Mouse (Mus musculus): ENCODE results near the gene Olfr412. TPM values are rescaled to one million over a fixed set of nuclear protein-coding genes. Genes with fewer than 3 reads are reported as not detected.
A peak's percentile ranks its signal among the peaks of the same experiment; 100 is the strongest.

The Olfr412 gene
- polyA plus RNA-seq, 1 experiment from 2014 or later, result not detected

- H3K27me3 ChIP-seq (ENCODE audit: insufficient read depth, low read length), result no peaks in the 10 kb centered on the region
- peak; percentile 19 for DNase-seq (ENCODE audit: low spot score)
- no peak for TF ChIP-seq CTCF (IDR thresholded peaks at IDR 0.05; ENCODE audit: low read depth)
- peaks cover 21% of the 10 kb centered on the region for H3K4me1 ChIP-seq (replicated peaks; ENCODE audit: insufficient read depth, low read length)
- no peaks in the 10 kb centered on the region for H3K9me3 ChIP-seq (replicated peaks; ENCODE audit: low read length)
- H3K4me2 ChIP-seq (ENCODE audit: low read length), result no peak overlapping the region
- peak overlapping the region; percentile 31; the same call in 1 of the 2 replicates for H3K27ac ChIP-seq
- 0 out of 2 replicates have a peak, but pooled peaks cover 3% of the 10 kb centered on the region for H3K36me3 ChIP-seq (ENCODE audit: insufficient read depth, low read length)
- WGBS, result 64% methylated on average over 4 of the region's 4 CpGs
- H3K9ac ChIP-seq (ENCODE audit: low read depth, low read length), result no peak overlapping the region
- no peak; the same call in 1 of the 2 replicates for ATAC-seq (replicated peaks; ENCODE audit: low FRiP score, low read depth)
- no peak overlapping the region for H3K4me3 ChIP-seq (replicated peaks; ENCODE audit: low read depth, low read length)
Measured at GRCm38 (mm10) chr11:74409757-74410174, 47.9 kb downstream of the Olfr412 start.

GRCm38 (mm10) chr11:74411943-74412342 lies 50.1 kb downstream of the Olfr412 start:
- Histone ChIP-seq H3K4me3 (replicated peaks; ENCODE audit: low read depth, low read length) (no peak overlapping the region), H3K36me3 (ENCODE audit: insufficient read depth, low read length) (0 out of 2 replicates have a peak, but pooled peaks cover 3% of the 10 kb centered on the region), H3K27me3 (ENCODE audit: insufficient read depth, low read length) (no peaks in the 10 kb centered on the region), H3K4me2 (ENCODE audit: low read length) (no peak overlapping the region), H3K27ac (no peak overlapping the region), H3K9ac (ENCODE audit: low read depth, low read length) (no peak overlapping the region), H3K4me1 (replicated peaks; ENCODE audit: insufficient read depth, low read length) (peaks cover 21% of the 10 kb centered on the region), H3K9me3 (replicated peaks; ENCODE audit: low read length) (no peaks in the 10 kb centered on the region)
- ATAC-seq (replicated peaks; ENCODE audit: low FRiP score, low read depth) (no peak), DNase-seq (ENCODE audit: low spot score) (no peak)
- 77% methylated on average over 3 of the region's 3 CpGs for WGBS
- no peak for TF ChIP-seq CTCF (IDR thresholded peaks at IDR 0.05; ENCODE audit: low read depth)

DNA sequence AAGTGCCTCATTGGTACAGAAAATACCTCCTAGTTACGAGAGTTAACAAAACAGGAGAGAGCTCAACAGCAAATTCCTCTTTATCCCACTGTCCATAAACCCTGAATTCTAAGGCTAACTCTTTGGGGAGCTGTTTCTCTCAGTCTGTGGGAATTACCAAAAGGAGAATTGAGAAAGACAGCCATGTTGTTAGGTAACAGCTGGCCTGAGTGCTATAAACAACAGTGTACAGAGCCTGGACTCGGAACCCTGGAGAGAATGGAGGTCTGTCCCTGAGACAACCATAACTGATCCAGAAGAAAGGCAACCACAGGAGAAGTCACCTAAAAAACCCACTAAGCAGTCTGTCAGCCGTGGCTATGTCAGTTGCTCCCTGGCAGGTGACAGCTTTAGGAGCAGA lies 50.6 kb downstream of the Olfr412 start:
- no peak for DNase-seq (ENCODE audit: low spot score)
- Histone ChIP-seq H3K4me3 (replicated peaks; ENCODE audit: low read depth, low read length) (no peak overlapping the region), H3K27me3 (ENCODE audit: insufficient read depth, low read length) (no peaks in the 10 kb centered on the region), H3K4me2 (ENCODE audit: low read length) (no peak overlapping the region), H3K9me3 (replicated peaks; ENCODE audit: low read length) (no peaks in the 10 kb centered on the region), H3K27ac (no peak overlapping the region), H3K4me1 (replicated peaks; ENCODE audit: insufficient read depth, low read length) (peaks cover 21% of the 10 kb centered on the region), H3K36me3 (ENCODE audit: insufficient read depth, low read length) (0 out of 2 replicates have a peak, but pooled peaks cover 3% of the 10 kb centered on the region), H3K9ac (ENCODE audit: low read depth, low read length) (no peak overlapping the region)
- no peak for ATAC-seq (replicated peaks; ENCODE audit: low FRiP score, low read depth)
- TF ChIP-seq CTCF (IDR thresholded peaks at IDR 0.05; ENCODE audit: low read depth), result no peak
- WGBS, result 70% methylated on average over 3 of the region's 3 CpGs

- Histone ChIP-seq H3K36me3 (ENCODE audit: insufficient read depth, low read length) (0 out of 2 replicates have a peak, but pooled peaks cover 3% of the 10 kb centered on the region), H3K27me3 (ENCODE audit: insufficient read depth, low read length) (no peaks in the 10 kb centered on the region), H3K4me1 (replicated peaks; ENCODE audit: insufficient read depth, low read length) (peaks cover 13% of the 10 kb centered on the region), H3K9me3 (replicated peaks; ENCODE audit: low read length) (no peaks in the 10 kb centered on the region), H3K9ac (ENCODE audit: low read depth, low read length) (no peak overlapping the region), H3K27ac (no peak overlapping the region), H3K4me3 (replicated peaks; ENCODE audit: low read depth, low read length) (no peak overlapping the region), H3K4me2 (ENCODE audit: low read length) (no peak overlapping the region)
- WGBS, result 55% methylated on average over 3 of the region's 3 CpGs
- ATAC-seq (replicated peaks; ENCODE audit: low FRiP score, low read depth) (no peak), DNase-seq (ENCODE audit: low spot score) (no peak)
- TF ChIP-seq CTCF (IDR thresholded peaks at IDR 0.05; ENCODE audit: low read depth), result no peak
Measured at GRCm38 (mm10) chr11:74413449-74413972, 51.6 kb downstream of the Olfr412 start.

DNA sequence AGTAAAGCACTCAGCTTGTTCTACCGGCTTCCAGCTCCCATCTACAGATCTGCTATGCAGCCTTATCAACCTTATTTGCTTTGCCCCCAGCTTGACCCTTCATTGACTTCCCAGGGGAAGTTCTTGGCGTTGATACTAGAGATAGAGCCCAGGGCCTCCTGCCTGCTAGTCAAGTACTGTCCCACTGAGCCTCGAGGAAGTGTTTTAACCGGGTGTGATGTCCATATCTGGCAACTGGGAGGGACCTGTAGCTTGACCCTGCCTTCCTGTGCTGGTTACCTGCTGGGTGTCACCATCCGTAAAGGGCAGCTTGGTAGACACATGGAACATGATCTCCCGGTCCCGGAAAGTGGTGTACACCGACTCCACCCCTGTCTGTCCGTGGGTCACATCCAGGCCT lies 52.2 kb downstream of the Olfr412 start:
- WGBS, result 49% methylated on average over 9 of the region's 9 CpGs
- Histone ChIP-seq H3K27me3 (ENCODE audit: insufficient read depth, low read length) (no peaks in the 10 kb centered on the region), H3K9ac (ENCODE audit: low read depth, low read length) (no peak overlapping the region), H3K4me2 (ENCODE audit: low read length) (no peak overlapping the region), H3K4me1 (replicated peaks; ENCODE audit: insufficient read depth, low read length) (peaks cover 7% of the 10 kb centered on the region; the same call in 1 of the 2 replicates), H3K36me3 (ENCODE audit: insufficient read depth, low read length) (0 out of 2 replicates have a peak, but pooled peaks cover 3% of the 10 kb centered on the region), H3K9me3 (replicated peaks; ENCODE audit: low read length) (no peaks in the 10 kb centered on the region), H3K27ac (no peak overlapping the region), H3K4me3 (replicated peaks; ENCODE audit: low read depth, low read length) (no peak overlapping the region)
- no peak for TF ChIP-seq CTCF (IDR thresholded peaks at IDR 0.05; ENCODE audit: low read depth)
- ATAC-seq (replicated peaks; ENCODE audit: low FRiP score, low read depth) (no peak), DNase-seq (ENCODE audit: low spot score) (no peak)

GRCm38 (mm10) chr11:74415736-74416135 lies 53.9 kb downstream of the Olfr412 start:
- no peak overlapping the region for H3K27ac ChIP-seq
- H3K4me1 ChIP-seq (replicated peaks; ENCODE audit: insufficient read depth, low read length), result no peaks in the 10 kb centered on the region
- 74% methylated on average over 12 of the region's 12 CpGs for WGBS
- H3K9ac ChIP-seq (ENCODE audit: low read depth, low read length), result no peak overlapping the region
- no peaks in the 10 kb centered on the region for H3K9me3 ChIP-seq (replicated peaks; ENCODE audit: low read length)
- H3K4me3 ChIP-seq (replicated peaks; ENCODE audit: low read depth, low read length), result no peak overlapping the region
- ATAC-seq (replicated peaks; ENCODE audit: low FRiP score, low read depth), result no peak
- TF ChIP-seq CTCF (IDR thresholded peaks at IDR 0.05; ENCODE audit: low read depth), result no peak
- no peak for DNase-seq (ENCODE audit: low spot score)
- H3K36me3 ChIP-seq (ENCODE audit: insufficient read depth, low read length), result 0 out of 2 replicates have a peak, but pooled peaks cover 3% of the 10 kb centered on the region
- no peak overlapping the region for H3K4me2 ChIP-seq (ENCODE audit: low read length)
- no peaks in the 10 kb centered on the region for H3K27me3 ChIP-seq (ENCODE audit: insufficient read depth, low read length)

Other genes starting within 250 kb of the Olfr412 start
- not detected in 2 replicates for gene Olfr401, start 248.4 kb upstream of the Olfr412 start, polyA plus RNA-seq (2015; fragmentation: Nextera tagmentation; extraction: Ambion mirVana)
- not detected in 2 replicates for gene Olfr402, start 208.5 kb upstream of the Olfr412 start, polyA plus RNA-seq (2015; fragmentation: Nextera tagmentation; extraction: Ambion mirVana)
- not detected in 2 replicates for gene Olfr403, start 175.8 kb upstream of the Olfr412 start, polyA plus RNA-seq (2015; fragmentation: Nextera tagmentation; extraction: Ambion mirVana)
- not detected in 2 replicates for gene Olfr43, start 150.7 kb upstream of the Olfr412 start, polyA plus RNA-seq (2015; fragmentation: Nextera tagmentation; extraction: Ambion mirVana)
- not detected in 2 replicates for gene Olfr406, start 102.3 kb upstream of the Olfr412 start, polyA plus RNA-seq (2015; fragmentation: Nextera tagmentation; extraction: Ambion mirVana)
- gene Olfr59, start 78.3 kb upstream of the Olfr412 start, polyA plus RNA-seq (2015; fragmentation: Nextera tagmentation; extraction: Ambion mirVana), result not detected in 2 replicates
- not detected in 2 replicates for gene Olfr410, start 24.0 kb upstream of the Olfr412 start, polyA plus RNA-seq (2015; fragmentation: Nextera tagmentation; extraction: Ambion mirVana)
- gene Olfr411, start 9.4 kb upstream of the Olfr412 start, polyA plus RNA-seq (2015; fragmentation: Nextera tagmentation; extraction: Ambion mirVana), result not detected in 2 replicates
- 9.1 and 11.4 TPM in 2 replicates for gene Rap1gap2, start 248.8 kb downstream of the Olfr412 start, polyA plus RNA-seq (2015; fragmentation: Nextera tagmentation; extraction: Ambion mirVana)